Mouse (Mus musculus) kidney, embryonic 14.5 days (tissue): ENCODE data around the gene AC129217.1. TPM values are rescaled to one million over a fixed set of nuclear protein-coding genes. Genes with fewer than 3 reads are reported as not detected.

ENCODE experiments used
- ATAC-seq: fragments of 200-750 bp; cut with Nextera tagmentation; 2 replicates; pipeline ENCODE4 v1.8.0; 2017; ENCODE audit warnings: moderate number of reproducible peaks, mild to moderate bottlenecking, moderate TSS enrichment, moderate library complexity; ENCODE audit not compliant: low FRiP score, low TSS enrichment
- H3K27ac ChIP-seq: fragments of 300-500 bp; sonication (generic); 2 replicates; pipeline ENCODE4 v1.5.1; 2014; ENCODE audit warnings: low read depth, mild to moderate bottlenecking, low read length, moderate library complexity, mixed read lengths
- H3K27me3 ChIP-seq: fragments of 300-500 bp; sonication (generic); 2 replicates; pipeline ENCODE4 v1.6.1; 2014; ENCODE audit warnings: mild to moderate bottlenecking, low read length; ENCODE audit not compliant: control insufficient read depth, insufficient read depth
- H3K36me3 ChIP-seq: fragments of 300-500 bp; sonication (generic); 2 replicates; pipeline ENCODE4 v1.6.1; 2014; ENCODE audit warnings: low read length, mixed read lengths; ENCODE audit not compliant: control insufficient read depth, insufficient read depth
- H3K4me1 ChIP-seq: fragments of 300-500 bp; sonication (generic); 2 replicates; pipeline ENCODE4 v1.6.1; 2014; ENCODE audit warnings: low read length, mixed read lengths; ENCODE audit not compliant: control insufficient read depth, insufficient read depth
- H3K4me2 ChIP-seq: fragments of 300-500 bp; sonication (generic); replicated peaks from 2 replicates; pipeline ENCODE4 v1.6.1; 2014; ENCODE audit warnings: low read depth, mild to moderate bottlenecking, low read length
- H3K4me3 ChIP-seq: fragments of 300-500 bp; sonication (generic); 2 replicates; pipeline ENCODE4 v1.5.1; 2014; ENCODE audit warnings: mild to moderate bottlenecking, low read length
- H3K9ac ChIP-seq: fragments of 300-500 bp; sonication (generic); 2 replicates; pipeline ENCODE4 v1.6.1; 2014; ENCODE audit warnings: low read depth, mild to moderate bottlenecking, low read length, moderate library complexity
- H3K9me3 ChIP-seq: fragments of 300-500 bp; sonication (generic); 2 replicates; pipeline ENCODE4 v1.6.1; 2016; ENCODE audit warnings: low read length; ENCODE audit not compliant: control insufficient read depth
- WGBS: fragments of 180-500 bp; shearing (Covaris S2); extraction: QIAGEN DNeasy Blood & Tissue Kit; methylation state at CpG from one replicate; pipeline ENCODE4 v1.1.7; 2014; 5-methylcytosine and 5-hydroxymethylcytosine counted together
- polyA plus RNA-seq: library from polyadenylated mRNA; unstranded; fragments of >200 nt; fragmentation: Nextera tagmentation; extraction: Ambion mirVana; gene quantifications from 2 replicates; pipeline ENCODE4 v1.2.1, GENCODE M21; 2014

Gene AC129217.1
- polyA plus RNA-seq, 1 experiment from 2014 or later: not detected

DNA sequence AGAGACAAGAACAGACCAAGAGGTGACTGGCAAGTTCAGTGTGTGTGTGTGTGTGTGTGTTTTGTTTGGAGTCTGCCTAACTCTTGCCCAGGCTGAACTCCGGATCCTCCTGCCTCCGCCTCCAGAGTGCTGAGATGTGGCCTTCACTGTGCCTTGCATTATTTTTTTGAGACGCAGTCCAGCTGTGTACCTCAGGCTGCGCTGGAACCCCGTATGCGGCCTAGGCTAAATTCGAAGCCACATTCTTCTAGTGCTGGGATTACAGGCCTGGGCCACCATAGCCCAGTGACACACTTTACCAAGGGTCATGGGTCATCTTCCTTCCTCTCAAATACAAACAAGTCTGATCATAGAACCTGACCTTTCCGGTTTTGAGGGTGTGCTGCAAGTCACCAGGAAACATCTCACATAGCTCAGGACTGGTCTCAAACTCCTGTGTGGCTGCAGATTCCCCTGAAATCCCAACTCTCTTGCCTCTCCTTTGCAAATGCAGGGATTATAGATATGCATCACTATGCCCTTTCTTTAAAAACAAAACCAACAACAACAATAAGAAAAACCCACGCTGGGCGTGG, 42.8 kb downstream of the AC129217.1 start:
- peak overlapping the region; percentile 85 for H3K4me2 ChIP-seq
- H3K27ac ChIP-seq: no peak overlapping the region
- peaks cover 5% of the 10 kb centered on the region for H3K4me1 ChIP-seq
- ATAC-seq: no peak
- peak overlapping the region; percentile 96 for H3K9ac ChIP-seq
- WGBS: 65% methylated on average over 10 of the region's 10 CpGs
- peak overlapping the region; percentile 94 for H3K4me3 ChIP-seq
- peaks cover 40% of the 10 kb centered on the region for H3K36me3 ChIP-seq
- H3K27me3 ChIP-seq: no peaks in the 10 kb centered on the region
- no peaks in the 10 kb centered on the region for H3K9me3 ChIP-seq

DNA sequence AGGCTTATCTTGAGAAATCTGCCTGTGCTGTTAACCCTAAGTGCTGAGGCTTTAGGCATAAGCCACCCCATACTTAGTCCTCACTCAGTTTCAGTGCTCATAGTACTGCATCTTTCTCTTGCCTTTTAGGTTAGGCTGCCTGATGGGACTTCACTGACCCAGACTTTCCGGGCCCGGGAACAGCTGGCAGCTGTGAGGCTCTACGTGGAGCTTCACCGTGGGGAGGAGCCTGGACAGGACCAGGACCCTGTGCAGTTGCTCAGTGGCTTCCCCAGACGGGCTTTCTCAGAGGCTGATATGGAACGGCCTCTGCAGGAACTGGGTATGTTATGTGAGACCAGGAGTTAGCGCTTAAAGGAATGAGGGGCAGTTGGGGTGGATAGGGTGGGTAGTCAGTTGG, 45.5 kb downstream of the AC129217.1 start:
- no peak overlapping the region for H3K4me3 ChIP-seq
- peaks cover 40% of the 10 kb centered on the region for H3K36me3 ChIP-seq
- 94% methylated on average over 7 of the region's 7 CpGs for WGBS
- H3K27ac ChIP-seq: no peak overlapping the region
- no peaks in the 10 kb centered on the region for H3K27me3 ChIP-seq
- no peak overlapping the region for H3K4me2 ChIP-seq
- no peak for ATAC-seq
- peaks cover 5% of the 10 kb centered on the region for H3K4me1 ChIP-seq
- H3K9me3 ChIP-seq: no peaks in the 10 kb centered on the region
- no peak overlapping the region for H3K9ac ChIP-seq

DNA sequence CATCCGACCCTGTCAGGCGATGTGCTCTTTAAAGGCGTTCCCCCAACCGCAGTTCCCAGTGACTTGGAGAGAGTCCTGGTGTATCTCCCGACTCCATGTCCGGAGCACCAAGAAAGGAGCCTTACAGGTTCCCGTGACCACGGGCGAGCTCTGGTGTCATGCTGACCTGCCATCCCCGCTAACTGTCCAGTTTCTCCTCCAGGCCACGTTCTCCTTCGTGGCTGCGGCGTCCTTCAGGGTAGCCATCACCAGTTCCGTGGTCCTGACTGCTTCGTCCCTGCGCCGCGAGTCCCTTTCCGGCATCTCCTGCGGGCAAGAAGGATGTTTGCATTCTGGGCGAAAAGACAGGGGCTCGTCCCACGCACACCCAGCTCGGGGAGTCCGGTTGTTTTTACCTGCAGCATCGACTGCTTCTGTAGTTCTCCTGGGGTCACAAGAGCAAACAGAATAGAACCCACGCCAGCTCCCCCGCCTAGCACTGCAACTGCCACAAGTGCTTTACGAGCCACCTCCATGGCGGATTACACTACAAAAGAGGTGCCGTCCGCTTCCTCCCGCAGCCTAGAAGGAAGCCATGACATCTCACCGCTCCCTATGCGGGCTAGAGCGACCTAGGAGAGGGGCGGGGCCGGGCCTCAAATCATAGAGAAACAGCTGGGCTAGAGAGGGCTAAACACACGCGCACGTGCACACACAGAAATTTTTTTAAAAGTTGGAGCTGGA, 50.9 kb downstream of the AC129217.1 start, which contains the start of gene Uqcc3:
TSS of gene Uqcc3 (minus strand) at position 613 of the 723 bp plus-strand sequence.
- no peaks in the 10 kb centered on the region for H3K9me3 ChIP-seq
- peaks cover 15% of the 10 kb centered on the region for H3K36me3 ChIP-seq
- ATAC-seq: peak; percentile 97
- no peaks in the 10 kb centered on the region for H3K4me1 ChIP-seq
- peak within 1 kb of the TSS; percentile 76 for H3K4me3 ChIP-seq
- H3K4me2 ChIP-seq: peak within 1 kb of the TSS; percentile 76
- H3K27ac ChIP-seq: peak within 1 kb of the TSS; percentile 89
- no peaks in the 10 kb centered on the region for H3K27me3 ChIP-seq
- WGBS: under 1% methylated on average over 42 of the region's 42 CpGs
- peak within 1 kb of the TSS; percentile 85 for H3K9ac ChIP-seq

DNA sequence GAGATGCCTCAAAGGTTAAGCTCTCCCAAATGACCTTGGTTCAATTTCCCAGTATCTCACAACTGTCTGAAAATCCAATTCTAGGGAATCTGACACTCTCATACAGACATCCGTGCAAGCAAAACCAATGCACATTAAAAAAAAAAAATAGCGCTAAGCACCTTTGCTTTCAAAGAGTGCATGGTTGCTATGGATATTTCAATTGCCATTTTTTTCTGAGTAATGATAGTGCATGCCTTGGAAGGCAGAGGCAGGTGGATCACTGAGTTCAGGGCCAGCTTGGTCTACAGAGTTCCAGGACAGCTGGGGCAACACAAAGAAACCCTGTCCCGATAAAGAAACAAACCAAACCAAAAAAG, 51.4 kb downstream of the AC129217.1 start:
- Histone ChIP-seq H3K9ac (peak overlapping the region; percentile 85), H3K27me3 (no peaks in the 10 kb centered on the region), H3K27ac (no peak overlapping the region), H3K9me3 (no peaks in the 10 kb centered on the region), H3K36me3 (peaks cover 9% of the 10 kb centered on the region; the same call in 1 of the 2 replicates), H3K4me3 (peak overlapping the region; percentile 76), H3K4me1 (no peaks in the 10 kb centered on the region), H3K4me2 (peak overlapping the region; percentile 76)
- no peak; the same call in 1 of the 2 replicates for ATAC-seq
- 18% methylated on average over 3 of the region's 3 CpGs for WGBS

DNA sequence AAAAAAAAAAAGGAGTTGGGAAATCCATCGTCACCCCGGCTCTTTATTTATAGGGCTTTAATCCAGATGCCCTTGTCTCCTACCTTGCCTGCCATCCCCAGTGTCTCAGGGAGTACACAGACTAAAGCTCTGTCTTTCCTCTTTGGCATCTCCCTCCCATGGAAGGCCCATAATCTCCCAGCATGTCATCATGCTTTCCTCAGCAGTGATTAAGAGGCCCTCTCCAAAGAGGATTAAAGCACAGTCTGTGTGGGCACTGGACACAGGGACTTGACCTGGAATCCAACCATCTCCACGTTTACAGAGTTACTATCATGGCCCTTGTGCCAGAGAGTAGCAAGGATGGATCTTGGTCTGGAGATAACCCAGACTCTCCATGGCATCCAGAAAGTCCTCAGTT, 54.0 kb downstream of the AC129217.1 start, which contains the start of the genes Lbhd1 and Gm49403:
TSS of gene Lbhd1 (plus strand) at position 117 of the 400 bp plus-strand sequence.
TSS of gene Gm49403 (plus strand) at position 315 of the 400 bp plus-strand sequence.
- no peaks in the 10 kb centered on the region for H3K9me3 ChIP-seq
- H3K4me1 ChIP-seq: peaks cover 10% of the 10 kb centered on the region; the same call in 1 of the 2 replicates
- H3K9ac ChIP-seq: no peak within 1 kb of the TSS
- no peaks in the 10 kb centered on the region for H3K36me3 ChIP-seq
- no peak within 1 kb of the TSS for H3K4me2 ChIP-seq
- no peak for ATAC-seq
- 84% methylated on average over 3 of the region's 3 CpGs for WGBS
- H3K27me3 ChIP-seq: no peaks in the 10 kb centered on the region
- no peak within 1 kb of the TSS for H3K27ac ChIP-seq
- no peak within 1 kb of the TSS for H3K4me3 ChIP-seq

DNA sequence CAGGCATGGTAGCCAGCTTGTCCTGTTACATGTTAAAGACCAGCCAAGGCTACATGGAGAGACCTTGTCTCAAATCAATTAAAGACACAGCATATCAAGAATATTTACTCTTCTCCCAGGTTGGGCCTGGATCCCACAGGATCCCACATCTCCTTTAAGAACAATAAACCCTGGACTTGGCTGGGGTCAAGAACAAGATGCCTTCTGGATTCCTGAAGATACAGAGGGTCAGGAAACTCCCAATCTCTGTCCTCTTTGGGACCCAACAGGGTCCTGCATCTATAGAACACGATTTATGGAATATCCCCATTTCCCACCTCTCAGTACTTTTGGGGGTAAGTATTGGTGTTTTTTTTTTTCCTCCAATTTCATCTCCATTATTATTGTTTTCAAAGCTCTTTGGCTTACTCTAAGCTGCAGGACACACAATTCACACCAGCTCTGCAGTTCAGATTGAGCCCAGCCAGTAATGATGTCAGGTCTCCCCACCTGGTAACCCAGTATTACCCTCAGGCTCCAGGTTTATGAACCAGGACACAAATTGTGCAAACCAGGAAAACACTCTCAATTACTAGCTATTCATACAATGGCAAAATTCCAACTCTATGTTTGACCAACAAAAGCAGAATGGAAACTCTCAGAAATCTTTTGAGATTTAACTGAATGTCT, 57.5 kb downstream of the AC129217.1 start:
- Histone ChIP-seq H3K9ac (peak overlapping the region; percentile 86; the same call in 1 of the 2 replicates), H3K4me1 (peaks cover 10% of the 10 kb centered on the region; the same call in 1 of the 2 replicates), H3K27ac (peak overlapping the region; percentile 87; the same call in 1 of the 2 replicates), H3K9me3 (no peaks in the 10 kb centered on the region), H3K27me3 (no peaks in the 10 kb centered on the region), H3K36me3 (peaks cover 13% of the 10 kb centered on the region; the same call in 1 of the 2 replicates), H3K4me2 (peak overlapping the region; percentile 66), H3K4me3 (peak overlapping the region; percentile 56)
- 68% methylated on average over 1 of the region's 1 CpGs for WGBS
- ATAC-seq: no peak

DNA sequence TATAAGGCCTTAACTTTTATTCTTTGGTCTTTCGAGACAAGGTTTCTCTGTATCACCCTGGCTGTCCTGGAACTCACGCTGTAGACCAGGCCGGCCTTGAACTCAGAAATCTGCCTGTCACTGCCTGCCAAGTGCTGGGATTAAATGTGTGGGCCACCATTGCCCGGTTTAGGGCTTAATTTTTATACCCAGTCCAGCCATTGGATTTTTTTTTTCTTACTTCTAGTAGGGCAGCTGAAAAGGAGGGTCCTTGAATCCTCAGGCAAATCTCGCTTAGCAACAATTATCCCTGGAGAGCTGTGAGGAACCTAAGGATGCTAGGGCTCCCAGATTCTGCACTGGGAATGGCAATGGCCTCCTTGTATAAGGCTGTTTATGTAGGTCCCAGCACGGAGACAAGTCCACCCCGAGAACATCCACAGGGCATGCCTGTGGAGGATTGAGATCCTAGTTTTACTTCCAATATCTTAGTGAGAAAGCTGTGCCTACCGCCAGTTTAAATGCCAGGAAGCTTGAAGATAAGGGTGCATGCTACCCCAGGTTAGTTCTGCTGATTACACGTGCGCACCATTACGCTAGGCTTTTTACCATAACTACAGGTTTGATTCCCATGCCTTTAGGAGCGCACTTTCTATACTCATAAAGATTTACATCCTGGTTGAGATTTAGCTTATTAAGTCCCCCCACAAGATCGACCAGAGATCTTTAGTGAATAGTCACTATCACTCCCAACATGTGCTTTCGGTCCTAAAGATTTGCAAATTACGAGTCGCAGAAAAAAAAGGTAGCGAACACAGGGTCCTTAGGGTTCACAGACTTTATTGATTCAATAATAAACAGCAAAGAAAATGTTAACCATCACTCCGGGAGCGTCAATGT, 58.3 kb downstream of the AC129217.1 start:
- Histone ChIP-seq H3K4me3 (peak overlapping the region; percentile 56), H3K4me2 (peak overlapping the region; percentile 66), H3K36me3 (peaks cover 13% of the 10 kb centered on the region; the same call in 1 of the 2 replicates), H3K27ac (peak overlapping the region; percentile 87), H3K27me3 (no peaks in the 10 kb centered on the region), H3K4me1 (peaks cover 10% of the 10 kb centered on the region; the same call in 1 of the 2 replicates), H3K9me3 (no peaks in the 10 kb centered on the region), H3K9ac (peak overlapping the region; percentile 86)
- ATAC-seq: no peak
- WGBS: 14% methylated on average over 19 of the region's 19 CpGs
